Mouse (Mus musculus) hindbrain, postnatal 0 days (tissue): ENCODE data around the gene Fcf1. TPM values are rescaled to one million over a fixed set of nuclear protein-coding genes. Genes with fewer than 3 reads are reported as not detected.

Experiments used
- ATAC-seq: fragments of 200-750 bp; cut with Nextera tagmentation; 2 replicates; pipeline ENCODE4 v1.8.0; 2017; ENCODE audit warnings: mild to moderate bottlenecking, moderate TSS enrichment, moderate library complexity
- DNase-seq: peaks from one replicate; pipeline ENCODE4 v3.0.0-alpha.2; 2015; ENCODE audit warnings: low spot score
- H3K27ac ChIP-seq: fragments of 300-500 bp; sonication (generic); 2 replicates; pipeline ENCODE4 v1.5.1; 2014; ENCODE audit warnings: mild to moderate bottlenecking
- H3K27me3 ChIP-seq: fragments of 300-500 bp; sonication (generic); 2 replicates; pipeline ENCODE4 v1.6.1; 2014; ENCODE audit warnings: low read length, mixed read lengths; ENCODE audit not compliant: insufficient read depth
- H3K36me3 ChIP-seq: fragments of 300-500 bp; sonication (generic); 2 replicates; pipeline ENCODE4 v1.6.1; 2014; ENCODE audit warnings: low read length, mixed read lengths; ENCODE audit not compliant: insufficient read depth
- H3K4me1 ChIP-seq: fragments of 300-500 bp; sonication (generic); 2 replicates; pipeline ENCODE4 v1.6.1; 2014; ENCODE audit warnings: antibody characterized with exemption, low read length, mixed read lengths; ENCODE audit not compliant: insufficient read depth
- H3K4me2 ChIP-seq: fragments of 300-500 bp; sonication (generic); 2 replicates; pipeline ENCODE4 v1.6.1; 2014; ENCODE audit warnings: low read depth, mild to moderate bottlenecking, low read length, moderate library complexity, mixed read lengths
- H3K4me3 ChIP-seq: fragments of 300-500 bp; sonication (generic); 2 replicates; pipeline ENCODE4 v1.5.1; 2014; ENCODE audit warnings: low read length
- H3K9ac ChIP-seq: fragments of 300-500 bp; sonication (generic); replicated peaks from 2 replicates; pipeline ENCODE4 v1.6.1; 2014; ENCODE audit warnings: mild to moderate bottlenecking, low read length, moderate library complexity, mixed read lengths
- H3K9me3 ChIP-seq: fragments of 300-500 bp; sonication (generic); 2 replicates; pipeline ENCODE4 v1.6.1; 2016; ENCODE audit warnings: low read length, mixed read lengths
- CTCF ChIP-seq: IDR thresholded peaks from 2 replicates; pipeline ENCODE4 v1.5.1; 2016; ENCODE audit warnings: antibody characterized with exemption, control low read depth, low read depth
- WGBS: fragments of 180-500 bp; shearing (Covaris S2); extraction: QIAGEN DNeasy Blood & Tissue Kit; methylation state at CpG from one replicate; pipeline ENCODE4 v1.1.7; 2014; 5-methylcytosine and 5-hydroxymethylcytosine counted together
- polyA plus RNA-seq: library from polyadenylated mRNA; unstranded; fragments of >200 nt; fragmentation: Nextera tagmentation; extraction: Ambion mirVana; gene quantifications from 2 replicates; pipeline ENCODE4 v1.2.1, GENCODE M21; 2015
- total RNA-seq: library from RNA; depleted of rRNA; stranded (reverse); fragments of >200 nt; gene quantifications from 2 replicates; pipeline ENCODE4 v1.2.3, GENCODE M21; 2014

The Fcf1 gene
- total and polyA plus RNA-seq, 2 experiments from 2014 or later, result 31.3 to 69.7 TPM

- Histone ChIP-seq H3K9ac (peak overlapping the region; percentile 91; the same call in 1 of the 2 replicates), H3K27me3 (no peaks in the 10 kb centered on the region), H3K27ac (no peak overlapping the region), H3K36me3 (peaks cover 8% of the 10 kb centered on the region; the same call in 1 of the 2 replicates), H3K4me2 (peak overlapping the region; percentile 98), H3K9me3 (no peaks in the 10 kb centered on the region), H3K4me1 (peaks cover 10% of the 10 kb centered on the region), H3K4me3 (peak overlapping the region; percentile 98)
- DNase-seq (no peak), ATAC-seq (no peak)
- no peak for TF ChIP-seq CTCF
- WGBS, result 88% methylated on average over 16 of the region's 16 CpGs
Measured at GRCm38 (mm10) chr12:84968831-84969655, 1.7 kb upstream of the Fcf1 start.

- peak; percentile 12; the same call in 1 of the 2 replicates for ATAC-seq
- TF ChIP-seq CTCF, result no peak
- H3K27ac ChIP-seq, result peak overlapping the region; percentile 82; the same call in 1 of the 2 replicates
Measured at GRCm38 (mm10) chr12:84969656-84970427, 855 bp upstream of the Fcf1 start.

GRCm38 (mm10) chr12:84979264-84979862 is 8.7 kb downstream of the Fcf1 start:
- ATAC-seq (no peak), DNase-seq (no peak)
- no peaks in the 10 kb centered on the region for H3K4me1 ChIP-seq
- no peak overlapping the region for H3K4me3 ChIP-seq
- H3K36me3 ChIP-seq, result peaks cover 52% of the 10 kb centered on the region
- no peaks in the 10 kb centered on the region for H3K9me3 ChIP-seq
- H3K27me3 ChIP-seq, result no peaks in the 10 kb centered on the region
- H3K9ac ChIP-seq, result no peak overlapping the region
- WGBS, result 91% methylated on average over 2 of the region's 2 CpGs
- no peak for TF ChIP-seq CTCF
- H3K27ac ChIP-seq, result no peak overlapping the region
- H3K4me2 ChIP-seq, result no peak overlapping the region

More at GRCm38 (mm10) chr12:84969656-84970427, 855 bp upstream of the Fcf1 start:
- no peaks in the 10 kb centered on the region for H3K27me3 ChIP-seq
- peaks cover 11% of the 10 kb centered on the region; the same call in 1 of the 2 replicates for H3K36me3 ChIP-seq
- no peaks in the 10 kb centered on the region for H3K9me3 ChIP-seq
- peak; percentile 6 for DNase-seq
- peak overlapping the region; percentile 91 for H3K9ac ChIP-seq
- H3K4me2 ChIP-seq, result peak overlapping the region; percentile 98
- peak overlapping the region; percentile 98 for H3K4me3 ChIP-seq
- peaks cover 10% of the 10 kb centered on the region for H3K4me1 ChIP-seq
- WGBS, result 28% methylated on average over 15 of the region's 15 CpGs

GRCm38 (mm10) chr12:84989456-84989855 is 18.8 kb downstream of the Fcf1 start:
- Histone ChIP-seq H3K9me3 (no peaks in the 10 kb centered on the region), H3K27ac (no peak overlapping the region), H3K27me3 (no peaks in the 10 kb centered on the region), H3K4me2 (no peak overlapping the region), H3K4me3 (no peak overlapping the region), H3K9ac (no peak overlapping the region), H3K4me1 (no peaks in the 10 kb centered on the region), H3K36me3 (peaks cover 2% of the 10 kb centered on the region; the same call in 1 of the 2 replicates)
- DNase-seq, result no peak
- no peak for TF ChIP-seq CTCF
- no peak for ATAC-seq
- 68% methylated on average over 4 of the region's 4 CpGs for WGBS

GRCm38 (mm10) chr12:84995112-84995761 is 24.5 kb downstream of the Fcf1 start:
- H3K4me1 ChIP-seq, result peaks cover 17% of the 10 kb centered on the region
- H3K27ac ChIP-seq, result no peak overlapping the region
- 0 out of 2 replicates have a peak overlapping the region, but pooled peaks have one; percentile 30 for H3K9ac ChIP-seq
- no peak for TF ChIP-seq CTCF
- no peaks in the 10 kb centered on the region for H3K9me3 ChIP-seq
- WGBS, result 93% methylated on average over 9 of the region's 9 CpGs
- 0 out of 2 replicates have a peak, but pooled peaks cover 4% of the 10 kb centered on the region for H3K36me3 ChIP-seq
- no peak for DNase-seq
- H3K4me3 ChIP-seq, result peak overlapping the region; percentile 95
- peak overlapping the region; percentile 87 for H3K4me2 ChIP-seq
- no peaks in the 10 kb centered on the region for H3K27me3 ChIP-seq
- no peak for ATAC-seq

GRCm38 (mm10) chr12:84996083-84996496 is 25.4 kb downstream of the Fcf1 start, which contains the start of gene Ylpm1:
Gene Ylpm1 (plus strand): TSS chr12:84996321.
- DNase-seq, result peak; percentile 99
- H3K4me2 ChIP-seq, result peak within 1 kb of the TSS; percentile 87
- no peaks in the 10 kb centered on the region for H3K27me3 ChIP-seq
- no peaks in the 10 kb centered on the region for H3K9me3 ChIP-seq
- under 1% methylated on average over 45 of the region's 45 CpGs for WGBS
- TF ChIP-seq CTCF, result peak; percentile 78
- peak within 1 kb of the TSS; percentile 95 for H3K4me3 ChIP-seq
- peaks cover 17% of the 10 kb centered on the region for H3K4me1 ChIP-seq
- peak within 1 kb of the TSS; percentile 99 for H3K9ac ChIP-seq
- ATAC-seq, result peak; percentile 98
- H3K27ac ChIP-seq, result peak within 1 kb of the TSS; percentile 93
- H3K36me3 ChIP-seq, result 0 out of 2 replicates have a peak, but pooled peaks cover 4% of the 10 kb centered on the region
